Mouse (Mus musculus) embryonic facial prominence, embryonic 12.5 days (tissue): Measurements from ENCODE around the gene Gtpbp1. TPM values are rescaled to one million over a fixed set of nuclear protein-coding genes. Genes with fewer than 3 reads are reported as not detected.

Source experiments
- ATAC-seq: fragments of 200-750 bp; cut with Nextera tagmentation; 2 replicates; pipeline ENCODE4 v1.8.0; 2017; ENCODE audit not compliant: insufficient number of reproducible peaks, insufficient read depth, low FRiP score, low TSS enrichment
- H3K27ac ChIP-seq: fragments of 300-500 bp; sonication (generic); 2 replicates; pipeline ENCODE4 v1.5.1; 2016; ENCODE audit warnings: mild to moderate bottlenecking
- H3K27me3 ChIP-seq: fragments of 300-500 bp; sonication (generic); 2 replicates; pipeline ENCODE4 v1.6.1; 2016; ENCODE audit warnings: mild to moderate bottlenecking, moderate library complexity
- H3K36me3 ChIP-seq: fragments of 300-500 bp; sonication (generic); 2 replicates; pipeline ENCODE4 v1.6.1; 2016; ENCODE audit warnings: mild to moderate bottlenecking
- H3K4me1 ChIP-seq: fragments of 300-500 bp; sonication (generic); 2 replicates; pipeline ENCODE4 v1.6.1; 2016
- H3K4me2 ChIP-seq: fragments of 300-500 bp; sonication (generic); replicated peaks from 2 replicates; pipeline ENCODE4 v1.6.1; 2016; ENCODE audit warnings: mild to moderate bottlenecking, moderate library complexity
- H3K4me3 ChIP-seq: fragments of 300-500 bp; sonication (generic); 2 replicates; pipeline ENCODE4 v1.5.1; 2016; ENCODE audit warnings: mild to moderate bottlenecking
- H3K9ac ChIP-seq: fragments of 300-500 bp; sonication (generic); 2 replicates; pipeline ENCODE4 v1.6.1; 2016; ENCODE audit warnings: mild to moderate bottlenecking, moderate library complexity
- H3K9me3 ChIP-seq: fragments of 300-500 bp; sonication (generic); 2 replicates; pipeline ENCODE4 v1.6.1; 2016; ENCODE audit warnings: mild to moderate bottlenecking, moderate library complexity
- WGBS: fragments of 180-500 bp; shearing (Covaris S2); methylation state at CpG from one replicate; pipeline ENCODE4 v1.1.7; 2016; 5-methylcytosine and 5-hydroxymethylcytosine counted together
- polyA plus RNA-seq: library from polyadenylated mRNA; unstranded; fragments of >200 nt; fragmentation: Nextera tagmentation; extraction: Ambion mirVana; gene quantifications from 2 replicates; pipeline ENCODE4 v1.2.1, GENCODE M21; 2016

Gene Gtpbp1
- polyA plus RNA-seq, 1 experiment from 2014 or later, result 41.5 TPM

DNA sequence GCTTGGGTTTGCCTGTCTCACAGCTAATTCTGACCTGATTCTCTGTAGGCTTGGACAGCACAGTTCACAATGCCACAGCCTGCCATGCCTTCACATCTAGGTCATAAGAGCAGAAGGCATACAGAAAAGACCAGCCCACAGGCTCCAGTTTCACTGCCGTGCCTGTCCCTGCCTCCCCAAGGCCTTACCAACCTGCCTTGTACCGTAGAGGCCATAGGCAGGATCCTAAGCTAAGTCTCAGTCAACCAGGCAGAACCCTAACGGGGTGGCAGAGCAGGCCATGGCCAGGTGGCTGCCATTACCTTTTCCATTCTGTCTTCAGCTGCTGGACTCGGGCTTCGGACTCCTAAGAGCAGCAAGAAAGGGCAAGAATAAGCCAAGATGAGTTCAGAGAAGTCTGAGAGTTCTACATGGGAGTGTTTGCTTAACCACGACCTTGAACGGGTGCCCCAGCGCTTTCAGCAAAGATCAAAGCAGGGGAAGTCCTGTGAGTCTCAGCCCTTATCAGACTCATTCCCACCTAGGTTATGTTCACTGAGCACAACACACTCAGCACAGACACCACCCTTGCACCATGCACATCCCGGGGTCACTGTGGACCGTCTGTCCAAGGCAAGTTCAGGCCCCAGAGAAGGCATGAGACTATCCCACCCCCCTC, 38.2 kb downstream of the Gtpbp1 start:
- WGBS, result 87% methylated on average over 10 of the region's 10 CpGs
- no peaks in the 10 kb centered on the region for H3K9me3 ChIP-seq
- no peak overlapping the region for H3K4me2 ChIP-seq
- H3K36me3 ChIP-seq, result peaks cover 92% of the 10 kb centered on the region
- no peaks in the 10 kb centered on the region for H3K27me3 ChIP-seq
- H3K4me3 ChIP-seq, result no peak overlapping the region
- no peaks in the 10 kb centered on the region for H3K4me1 ChIP-seq
- no peak overlapping the region for H3K27ac ChIP-seq
- no peak for ATAC-seq
- no peak overlapping the region for H3K9ac ChIP-seq

GRCm38 (mm10) chr15:79731554-79731953, 40.9 kb downstream of the Gtpbp1 start:
- Histone ChIP-seq H3K4me2 (no peak overlapping the region), H3K27ac (no peak overlapping the region), H3K9me3 (no peaks in the 10 kb centered on the region), H3K27me3 (no peaks in the 10 kb centered on the region), H3K9ac (no peak overlapping the region), H3K4me1 (no peaks in the 10 kb centered on the region), H3K36me3 (peaks cover 90% of the 10 kb centered on the region), H3K4me3 (no peak overlapping the region)
- WGBS, result 89% methylated on average over 7 of the region's 7 CpGs
- ATAC-seq, result no peak

GRCm38 (mm10) chr15:79733192-79733591, 42.5 kb downstream of the Gtpbp1 start:
- no peak overlapping the region for H3K9ac ChIP-seq
- H3K27me3 ChIP-seq, result no peaks in the 10 kb centered on the region
- no peak for ATAC-seq
- WGBS, result 92% methylated on average over 8 of the region's 8 CpGs
- H3K36me3 ChIP-seq, result peaks cover 90% of the 10 kb centered on the region
- H3K4me3 ChIP-seq, result no peak overlapping the region
- no peak overlapping the region for H3K27ac ChIP-seq
- H3K4me1 ChIP-seq, result no peaks in the 10 kb centered on the region
- no peak overlapping the region for H3K4me2 ChIP-seq
- H3K9me3 ChIP-seq, result no peaks in the 10 kb centered on the region

DNA sequence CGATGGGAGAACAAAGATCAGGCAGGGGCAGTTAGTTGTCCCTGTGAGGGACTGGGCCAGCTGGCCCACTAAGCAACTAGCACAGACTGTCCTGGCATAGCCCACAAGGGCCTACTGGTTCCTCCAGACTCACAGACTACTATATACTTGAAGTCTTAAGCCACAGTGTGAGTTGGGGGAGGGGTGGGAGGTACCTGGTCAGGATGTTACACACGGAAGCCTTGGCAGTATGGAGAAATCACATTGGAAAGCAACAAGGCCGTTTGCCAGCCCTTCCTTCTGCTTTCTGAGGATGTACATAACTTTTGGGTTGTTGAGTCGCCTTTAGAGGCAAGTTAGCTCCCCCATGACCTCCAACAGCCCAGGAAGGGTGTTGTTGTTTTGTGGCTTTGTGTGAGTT, 43.0 kb downstream of the Gtpbp1 start:
- Histone ChIP-seq H3K36me3 (peaks cover 90% of the 10 kb centered on the region), H3K4me1 (no peaks in the 10 kb centered on the region), H3K27ac (no peak overlapping the region), H3K9me3 (no peaks in the 10 kb centered on the region), H3K4me3 (no peak overlapping the region), H3K27me3 (no peaks in the 10 kb centered on the region), H3K9ac (no peak overlapping the region), H3K4me2 (no peak overlapping the region)
- WGBS, result 77% methylated on average over 4 of the region's 4 CpGs
- ATAC-seq, result no peak

DNA sequence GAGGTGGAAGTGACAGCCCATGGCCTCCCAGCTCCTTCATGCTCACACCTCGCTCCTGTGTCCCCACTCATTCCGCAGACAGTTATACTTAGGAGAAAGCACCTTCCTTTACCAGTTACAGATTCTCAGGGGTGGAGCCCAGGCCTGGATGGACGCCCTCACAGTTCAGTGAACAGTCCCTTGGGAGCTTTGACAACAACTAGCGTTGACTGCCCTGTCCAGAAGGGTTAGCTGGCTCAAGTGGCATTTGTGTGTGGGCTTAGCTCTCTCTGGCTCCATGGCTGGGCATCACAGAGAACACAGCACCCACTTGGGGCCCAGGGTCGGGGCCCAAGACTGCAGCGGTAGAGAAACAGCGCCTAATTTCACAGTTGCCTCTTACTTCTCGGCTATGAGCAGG, 43.7 kb downstream of the Gtpbp1 start:
- no peaks in the 10 kb centered on the region for H3K27me3 ChIP-seq
- no peak overlapping the region for H3K9ac ChIP-seq
- no peak overlapping the region for H3K27ac ChIP-seq
- no peak overlapping the region for H3K4me2 ChIP-seq
- peaks cover 90% of the 10 kb centered on the region for H3K36me3 ChIP-seq
- no peak overlapping the region for H3K4me3 ChIP-seq
- 0 out of 2 replicates have a peak, but pooled peaks cover 3% of the 10 kb centered on the region for H3K4me1 ChIP-seq
- no peaks in the 10 kb centered on the region for H3K9me3 ChIP-seq
- WGBS, result 86% methylated on average over 8 of the region's 8 CpGs
- ATAC-seq, result no peak

DNA sequence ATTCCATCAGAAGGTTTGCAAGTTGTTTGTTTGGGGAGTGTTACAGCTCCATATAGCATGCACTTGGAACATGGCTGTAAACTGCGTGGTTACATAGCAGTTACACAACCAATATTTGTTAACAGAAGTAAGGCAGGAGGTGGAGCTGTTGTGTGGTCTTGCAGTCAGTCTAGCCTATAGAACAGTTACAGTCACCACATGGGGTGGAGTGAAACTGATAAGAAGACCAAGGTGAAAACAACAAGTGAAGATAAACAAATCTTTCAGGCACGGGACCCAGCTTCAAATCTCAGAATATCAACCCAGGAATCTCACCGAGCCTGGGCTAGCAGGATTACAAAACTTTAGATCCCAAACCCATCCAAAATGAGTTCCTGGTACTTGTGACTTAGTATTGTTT, 50.1 kb downstream of the Gtpbp1 start:
- no peak overlapping the region for H3K27ac ChIP-seq
- no peaks in the 10 kb centered on the region for H3K27me3 ChIP-seq
- peaks cover 37% of the 10 kb centered on the region for H3K36me3 ChIP-seq
- H3K4me1 ChIP-seq, result peaks cover 17% of the 10 kb centered on the region; the same call in 1 of the 2 replicates
- H3K9ac ChIP-seq, result 0 out of 2 replicates have a peak overlapping the region, but pooled peaks have one; percentile 94
- no peak for ATAC-seq
- WGBS, result 80% methylated on average over 3 of the region's 3 CpGs
- H3K4me3 ChIP-seq, result no peak overlapping the region; the same call in 1 of the 2 replicates
- peak overlapping the region; percentile 85 for H3K4me2 ChIP-seq
- no peaks in the 10 kb centered on the region for H3K9me3 ChIP-seq

GRCm38 (mm10) chr15:79741173-79741858, 50.7 kb downstream of the Gtpbp1 start:
- H3K4me3 ChIP-seq, result peak overlapping the region; percentile 89
- 32% methylated on average over 14 of the region's 14 CpGs for WGBS

GRCm38 (mm10) chr15:79741921-79742705, 51.5 kb downstream of the Gtpbp1 start, which contains the start of gene Sun2:
Sun2 (minus strand) TSS chr15:79742536.
- peak; percentile 87 for ATAC-seq
- WGBS, result under 1% methylated on average over 87 of the region's 93 CpGs
- H3K27ac ChIP-seq, result peak within 1 kb of the TSS; percentile 63; the same call in 1 of the 2 replicates
- peaks cover 25% of the 10 kb centered on the region for H3K36me3 ChIP-seq
- peak within 1 kb of the TSS; percentile 85 for H3K4me2 ChIP-seq
- peak within 1 kb of the TSS; percentile 94 for H3K9ac ChIP-seq
- H3K9me3 ChIP-seq, result no peaks in the 10 kb centered on the region
- no peaks in the 10 kb centered on the region for H3K27me3 ChIP-seq
- H3K4me1 ChIP-seq, result peaks cover 17% of the 10 kb centered on the region; the same call in 1 of the 2 replicates
- peak within 1 kb of the TSS; percentile 89 for H3K4me3 ChIP-seq

More at GRCm38 (mm10) chr15:79741173-79741858, 50.7 kb downstream of the Gtpbp1 start:
- peak overlapping the region; percentile 94 for H3K9ac ChIP-seq
- ATAC-seq, result no peak
- no peaks in the 10 kb centered on the region for H3K9me3 ChIP-seq
- peak overlapping the region; percentile 85 for H3K4me2 ChIP-seq
- H3K27me3 ChIP-seq, result no peaks in the 10 kb centered on the region
- peaks cover 17% of the 10 kb centered on the region; the same call in 1 of the 2 replicates for H3K4me1 ChIP-seq
- peaks cover 33% of the 10 kb centered on the region for H3K36me3 ChIP-seq
- no peak overlapping the region for H3K27ac ChIP-seq

- under 1% methylated on average over 23 of the region's 23 CpGs for WGBS
- ATAC-seq, result no peak
- no peaks in the 10 kb centered on the region for H3K9me3 ChIP-seq
Observed at GRCm38 (mm10) chr15:79742706-79743023, 52.0 kb downstream of the Gtpbp1 start.

GRCm38 (mm10) chr15:79744001-79744400, 53.4 kb downstream of the Gtpbp1 start:
- H3K36me3 ChIP-seq, result peaks cover 6% of the 10 kb centered on the region; the same call in 1 of the 2 replicates
- ATAC-seq, result no peak
- WGBS, result 91% methylated on average over 11 of the region's 11 CpGs

More at GRCm38 (mm10) chr15:79742706-79743023, 52.0 kb downstream of the Gtpbp1 start:
- Histone ChIP-seq H3K9ac (peak overlapping the region; percentile 94), H3K4me3 (peak overlapping the region; percentile 89), H3K27me3 (no peaks in the 10 kb centered on the region), H3K4me2 (peak overlapping the region; percentile 85), H3K4me1 (peaks cover 17% of the 10 kb centered on the region; the same call in 1 of the 2 replicates), H3K27ac (no peak overlapping the region), H3K36me3 (peaks cover 20% of the 10 kb centered on the region)

GRCm38 (mm10) chr15:79744742-79745141, 54.1 kb downstream of the Gtpbp1 start:
- no peak overlapping the region for H3K4me3 ChIP-seq
- H3K9me3 ChIP-seq, result no peaks in the 10 kb centered on the region
- no peak overlapping the region for H3K4me2 ChIP-seq
- ATAC-seq, result no peak
- no peak overlapping the region for H3K9ac ChIP-seq
- H3K4me1 ChIP-seq, result peaks cover 11% of the 10 kb centered on the region; the same call in 1 of the 2 replicates
- H3K27me3 ChIP-seq, result no peaks in the 10 kb centered on the region
- WGBS, result 83% methylated on average over 8 of the region's 8 CpGs
- no peak overlapping the region for H3K27ac ChIP-seq
- no peaks in the 10 kb centered on the region for H3K36me3 ChIP-seq

More at GRCm38 (mm10) chr15:79744001-79744400, 53.4 kb downstream of the Gtpbp1 start:
- Histone ChIP-seq H3K4me3 (no peak overlapping the region), H3K4me1 (peaks cover 17% of the 10 kb centered on the region; the same call in 1 of the 2 replicates), H3K27ac (no peak overlapping the region), H3K9ac (no peak overlapping the region), H3K27me3 (no peaks in the 10 kb centered on the region), H3K9me3 (no peaks in the 10 kb centered on the region), H3K4me2 (no peak overlapping the region)
